Mouse (Mus musculus): ENCODE measurements around the gene Fam229a. TPM values are rescaled to one million over a fixed set of nuclear protein-coding genes. Genes with fewer than 3 reads are reported as not detected.

Fam229a gene
- polyA plus RNA-seq, 1 experiment from 2014 or later = not detected

DNA sequence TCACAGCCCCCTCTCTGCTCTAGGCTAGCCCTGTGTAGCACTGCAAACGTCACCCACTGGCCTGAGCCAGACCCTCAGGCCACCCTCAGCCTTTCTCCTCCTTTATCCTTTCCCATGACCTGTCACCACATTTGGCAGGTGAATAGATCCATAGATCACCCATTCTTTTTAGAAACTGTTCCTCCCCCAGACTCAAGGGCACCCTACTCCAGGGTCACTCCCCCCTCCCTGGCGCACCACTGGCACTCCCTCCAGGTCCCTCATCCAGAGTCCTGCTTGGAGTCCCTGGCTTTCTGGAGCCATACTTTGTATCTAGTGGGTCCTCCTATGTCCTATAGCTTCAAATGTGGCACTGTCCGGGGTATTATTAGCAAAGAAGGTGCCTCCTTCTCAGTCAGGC, 14.5 kb downstream of the Fam229a start:
- WGBS (ENCODE audit: missing documents) = 100% methylated on average over 3 of the region's 3 CpGs
- no peaks in the 10 kb centered on the region for H3K36me3 ChIP-seq (ENCODE audit: inconsistent target)
- no peak overlapping the region for H3K27ac ChIP-seq
- H3K79me2 ChIP-seq (ENCODE audit: inconsistent target) = no peaks in the 10 kb centered on the region
- no peak overlapping the region for H3K4me3 ChIP-seq (ENCODE audit: inconsistent target)

DNA sequence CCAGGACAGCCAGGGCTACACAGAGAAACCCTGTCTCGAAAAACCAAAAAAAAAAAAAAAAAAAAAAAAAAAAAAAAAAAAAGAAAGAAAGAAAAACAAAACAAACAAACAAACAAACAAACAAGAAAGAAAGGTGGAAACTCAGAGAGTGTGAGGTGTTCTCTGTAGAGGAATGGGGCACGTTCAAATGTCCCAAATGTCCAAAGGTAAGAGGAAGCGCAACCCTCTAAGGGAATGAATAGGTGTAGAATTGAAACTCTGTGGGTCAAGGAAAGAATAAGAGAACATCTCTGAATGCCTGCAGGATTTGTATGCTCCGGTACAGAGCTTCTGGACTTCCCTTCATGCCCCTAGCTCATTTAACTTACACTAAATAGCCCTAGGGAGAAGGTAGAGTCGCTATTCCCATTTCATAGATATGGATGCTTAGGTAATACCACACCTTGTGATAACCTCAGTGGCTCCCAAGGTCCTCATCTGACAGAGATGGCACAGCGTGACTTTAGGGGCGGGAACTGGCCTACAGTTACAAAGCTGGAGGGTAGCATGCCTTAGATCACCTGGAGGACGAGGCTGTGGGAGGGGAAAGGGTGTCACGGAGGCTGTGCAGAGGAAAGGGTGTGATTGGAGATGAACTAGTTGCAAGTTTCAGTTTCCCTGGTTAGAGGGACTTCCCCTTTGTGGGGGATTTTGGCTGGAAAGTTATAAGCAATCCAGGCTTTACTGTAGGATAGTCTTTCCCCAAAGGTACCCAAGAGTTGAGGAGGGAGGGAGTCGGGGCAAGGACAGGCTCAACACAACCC, 16.6 kb downstream of the Fam229a start:
- no peak overlapping the region for H3K27ac ChIP-seq
- H3K36me3 ChIP-seq (ENCODE audit: inconsistent target) = no peaks in the 10 kb centered on the region
- 52% methylated on average over 9 of the region's 10 CpGs for WGBS (ENCODE audit: missing documents)
- H3K4me3 ChIP-seq (ENCODE audit: inconsistent target) = no peak overlapping the region
- no peaks in the 10 kb centered on the region for H3K79me2 ChIP-seq (ENCODE audit: inconsistent target)

DNA sequence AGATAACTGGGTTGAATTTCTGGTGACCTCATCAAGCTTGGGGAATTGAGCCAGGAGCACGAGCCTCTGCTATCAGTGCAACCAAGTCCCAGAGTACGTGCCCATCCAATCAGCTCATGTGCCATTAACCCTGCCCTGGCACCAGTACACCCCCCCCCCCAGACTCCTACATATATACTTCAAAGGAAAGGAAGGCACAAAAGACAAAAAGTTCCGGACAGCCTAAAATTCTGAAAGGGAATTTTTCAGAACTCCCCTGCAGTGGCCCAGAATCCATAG, 17.2 kb downstream of the Fam229a start:
- Histone ChIP-seq H3K36me3 (ENCODE audit: inconsistent target) (no peaks in the 10 kb centered on the region), H3K79me2 (ENCODE audit: inconsistent target) (no peaks in the 10 kb centered on the region), H3K4me3 (ENCODE audit: inconsistent target) (no peak overlapping the region), H3K27ac (no peak overlapping the region)
- WGBS (ENCODE audit: missing documents) = 72% methylated on average over 3 of the region's 3 CpGs

DNA sequence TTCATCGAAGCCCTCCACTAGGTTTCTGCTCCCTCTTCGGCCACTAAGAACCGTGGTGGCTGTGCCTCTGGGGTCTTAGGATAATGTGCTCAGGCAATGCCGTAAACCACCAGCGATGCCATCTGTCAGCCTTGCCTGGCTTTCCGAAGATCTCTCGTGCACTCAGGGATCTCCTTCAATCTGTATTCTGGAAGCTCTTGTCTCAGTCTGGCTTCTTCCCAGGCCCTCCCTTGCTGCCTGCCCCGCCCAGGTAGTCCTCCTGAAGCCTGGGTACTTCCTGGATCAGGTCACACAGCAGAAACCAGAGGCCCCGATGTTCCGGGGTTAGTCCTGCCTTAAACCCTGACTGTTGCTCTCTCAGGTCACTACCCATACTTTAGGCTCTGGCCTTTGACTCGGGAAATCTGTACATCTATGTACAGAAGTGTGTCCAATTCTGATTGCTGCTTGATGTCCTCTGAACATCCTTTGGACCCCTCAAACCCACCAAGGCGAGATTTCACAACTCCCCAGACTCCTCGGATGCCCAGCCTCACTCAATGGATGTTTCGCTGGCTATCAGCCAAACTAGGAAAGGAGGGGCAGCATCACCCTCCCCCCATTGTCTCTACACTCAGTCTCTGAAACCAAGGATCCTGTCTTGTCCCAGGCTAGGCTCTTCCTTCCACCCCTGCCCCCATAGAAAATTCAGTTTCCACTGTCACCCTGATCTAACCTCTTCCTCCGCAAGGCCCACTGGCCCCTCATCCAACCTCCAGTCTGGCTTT, 18.0 kb downstream of the Fam229a start:
- H3K4me3 ChIP-seq (ENCODE audit: inconsistent target) = no peak overlapping the region
- 87% methylated on average over 15 of the region's 15 CpGs for WGBS (ENCODE audit: missing documents)

DNA sequence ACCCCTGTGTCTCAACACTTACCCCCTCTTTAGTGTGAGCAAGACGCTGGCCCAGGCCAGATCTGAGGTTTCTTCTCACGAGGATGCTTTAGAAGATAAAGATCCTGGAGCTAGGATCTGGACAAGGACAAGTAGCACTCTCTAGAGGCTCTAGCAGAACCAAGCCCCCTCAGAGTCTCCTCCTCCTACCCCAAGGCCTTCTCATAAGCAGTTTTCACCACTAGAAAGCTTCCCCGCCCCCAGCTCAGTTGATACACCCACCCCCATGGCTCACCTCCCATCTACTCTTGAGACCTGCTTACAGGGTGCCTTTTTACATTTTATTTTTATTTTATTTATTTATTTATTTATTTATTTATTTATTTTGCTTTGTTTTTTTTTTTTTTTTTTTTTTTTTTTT, 18.7 kb downstream of the Fam229a start:
- 93% methylated on average over 3 of the region's 3 CpGs for WGBS (ENCODE audit: missing documents)
- H3K36me3 ChIP-seq (ENCODE audit: inconsistent target) = no peaks in the 10 kb centered on the region
- H3K4me3 ChIP-seq (ENCODE audit: inconsistent target) = no peak overlapping the region
- H3K27ac ChIP-seq = no peak overlapping the region
- peaks cover 1% of the 10 kb centered on the region; the same call in 1 of the 2 replicates for H3K79me2 ChIP-seq (ENCODE audit: inconsistent target)

More for the DNA sequence above, 18.0 kb downstream of the Fam229a start:
- no peaks in the 10 kb centered on the region for H3K79me2 ChIP-seq (ENCODE audit: inconsistent target)
- H3K36me3 ChIP-seq (ENCODE audit: inconsistent target) = no peaks in the 10 kb centered on the region
- no peak overlapping the region for H3K27ac ChIP-seq

DNA sequence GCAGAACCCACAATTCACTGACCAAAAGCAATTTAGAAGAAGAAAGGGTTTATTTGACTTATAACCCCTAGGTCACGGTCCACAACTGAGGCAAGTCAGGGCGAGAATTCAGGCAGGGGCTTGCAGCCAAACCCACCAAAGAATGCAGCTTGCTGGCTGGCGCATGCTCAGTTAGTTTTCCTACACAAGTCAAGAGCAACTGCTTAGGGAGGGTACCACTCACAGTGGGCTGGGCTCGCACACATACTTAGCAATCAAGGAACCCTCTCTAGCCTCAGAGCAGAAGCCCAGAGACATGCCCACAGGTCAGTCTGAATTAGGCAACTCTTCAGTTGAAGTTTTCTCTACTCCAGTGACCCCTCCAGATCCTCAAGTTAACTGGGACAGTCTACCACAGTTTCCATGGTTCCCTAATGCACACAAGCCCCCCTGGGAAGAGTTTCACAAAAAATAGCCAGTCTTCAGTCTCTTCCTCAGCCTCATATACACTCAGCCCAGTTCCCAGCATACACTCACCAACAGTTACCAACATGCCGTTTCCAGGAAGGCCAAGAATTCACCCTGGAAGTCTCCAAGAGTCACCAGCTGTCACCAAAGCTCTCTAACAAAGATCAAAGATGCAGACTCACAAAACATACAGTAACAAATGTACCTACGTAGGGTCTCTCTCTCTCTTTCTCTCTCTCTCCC, 19.9 kb downstream of the Fam229a start:
- WGBS (ENCODE audit: missing documents) = 89% methylated on average over 6 of the region's 6 CpGs
- Histone ChIP-seq H3K27ac (no peak overlapping the region), H3K36me3 (ENCODE audit: inconsistent target) (no peaks in the 10 kb centered on the region), H3K4me3 (ENCODE audit: inconsistent target) (no peak overlapping the region), H3K79me2 (ENCODE audit: inconsistent target) (peaks cover 6% of the 10 kb centered on the region; the same call in 1 of the 2 replicates)

DNA sequence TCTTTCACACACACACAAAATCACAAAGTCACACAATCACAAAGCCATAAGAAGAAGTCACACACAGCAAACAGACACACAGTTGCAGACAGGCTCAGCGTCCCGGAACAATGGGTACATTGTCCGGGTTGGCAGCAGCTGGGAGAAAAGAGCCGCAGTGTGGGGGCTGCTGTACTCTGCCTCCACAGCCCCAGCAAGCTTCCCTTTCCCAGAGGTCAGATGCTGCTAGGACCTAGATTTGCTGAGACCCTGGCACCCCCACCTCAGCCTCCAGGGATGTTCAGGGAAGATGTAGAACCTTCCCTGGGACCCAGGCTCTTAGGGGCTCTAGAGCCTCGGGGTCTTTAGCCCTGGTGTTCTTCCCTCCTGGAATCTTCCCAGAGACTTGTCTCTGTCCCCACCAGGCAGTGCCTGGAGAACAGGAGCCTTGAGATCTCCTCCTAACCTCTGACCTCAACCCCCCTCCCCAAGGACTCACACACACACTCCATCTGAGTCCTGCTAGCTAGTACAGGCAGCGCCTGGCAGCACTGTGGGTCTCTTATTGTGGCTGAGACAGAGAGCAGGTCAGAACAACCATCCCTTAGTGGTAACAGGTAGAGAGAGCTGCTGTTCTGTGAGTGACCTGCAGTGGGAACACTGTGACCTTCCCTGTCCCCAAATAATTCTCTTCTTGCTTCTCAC, 20.6 kb downstream of the Fam229a start:
- 95% methylated on average over 6 of the region's 6 CpGs for WGBS (ENCODE audit: missing documents)
- Histone ChIP-seq H3K36me3 (ENCODE audit: inconsistent target) (0 out of 2 replicates have a peak, but pooled peaks cover 2% of the 10 kb centered on the region), H3K4me3 (ENCODE audit: inconsistent target) (no peak overlapping the region), H3K27ac (no peak overlapping the region), H3K79me2 (ENCODE audit: inconsistent target) (peaks cover 6% of the 10 kb centered on the region; the same call in 1 of the 2 replicates)

DNA sequence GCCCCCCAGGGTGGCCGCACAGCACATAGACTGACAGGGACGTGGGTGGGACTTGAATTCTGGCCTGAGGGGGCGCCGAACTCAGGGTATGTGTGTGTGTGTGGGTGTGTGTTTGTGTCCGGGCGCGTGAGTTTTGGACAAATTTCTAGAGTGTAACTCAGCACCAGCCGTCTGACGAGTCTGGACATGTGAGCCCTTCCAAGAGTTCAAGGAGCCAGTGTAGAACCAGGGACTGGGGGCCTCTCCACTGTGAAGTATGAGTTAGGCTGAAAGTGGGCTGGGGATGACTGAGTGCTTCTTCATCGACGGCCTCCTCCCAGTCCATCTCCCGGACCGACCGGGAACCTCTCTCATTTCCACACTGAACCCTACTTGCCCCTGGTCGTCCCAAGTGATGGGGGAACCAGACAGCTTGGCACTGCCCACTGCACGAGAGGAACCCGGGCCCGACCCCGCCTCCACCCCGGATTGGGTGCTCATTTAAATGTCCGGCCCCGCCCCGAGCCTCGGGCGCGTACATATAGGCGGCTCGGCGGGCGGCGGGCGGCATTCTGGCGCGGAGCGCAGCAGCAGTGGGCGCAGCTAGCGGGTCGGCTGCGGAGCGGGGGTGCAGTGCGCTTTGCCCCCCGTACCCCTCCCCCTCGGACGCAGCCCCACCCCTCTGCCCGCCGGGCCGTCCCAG, 22.2 kb downstream of the Fam229a start, which contains the start of gene Marcksl1:
Gene Marcksl1 (plus strand): TSS at position 496 of the 682 bp plus-strand sequence.
- Histone ChIP-seq H3K79me2 (ENCODE audit: inconsistent target) (peaks cover 6% of the 10 kb centered on the region; the same call in 1 of the 2 replicates), H3K36me3 (ENCODE audit: inconsistent target) (peaks cover 11% of the 10 kb centered on the region; the same call in 1 of the 2 replicates), H3K27ac (no peak within 1 kb of the TSS), H3K4me3 (ENCODE audit: inconsistent target) (no peak within 1 kb of the TSS; the same call in 1 of the 2 replicates)
- WGBS (ENCODE audit: missing documents) = 17% methylated on average over 40 of the region's 47 CpGs

DNA sequence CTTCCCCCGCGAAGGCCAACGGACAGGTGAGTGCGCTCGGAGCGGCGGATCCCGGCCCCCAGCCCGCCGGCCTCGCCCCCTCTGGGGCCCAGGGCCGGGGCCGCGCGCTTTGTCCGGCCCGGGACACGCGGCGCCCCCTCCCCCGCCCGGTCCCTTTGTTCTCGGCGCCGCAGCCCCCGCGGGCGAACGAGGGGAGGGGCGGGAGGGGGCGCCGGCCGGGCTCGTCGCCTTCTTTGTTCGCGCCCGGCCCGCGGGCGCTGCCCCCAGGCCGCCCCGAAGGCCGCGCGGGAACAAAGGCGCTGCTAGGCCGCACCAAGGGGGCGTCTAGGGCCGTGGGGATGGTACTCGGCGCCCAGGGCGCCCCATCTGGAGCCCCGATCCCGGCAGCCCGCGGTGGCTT, 22.9 kb downstream of the Fam229a start:
- Histone ChIP-seq H3K79me2 (ENCODE audit: inconsistent target) (peaks cover 6% of the 10 kb centered on the region; the same call in 1 of the 2 replicates), H3K4me3 (ENCODE audit: inconsistent target) (no peak overlapping the region; the same call in 1 of the 2 replicates), H3K36me3 (ENCODE audit: inconsistent target) (peaks cover 18% of the 10 kb centered on the region; the same call in 1 of the 2 replicates), H3K27ac (no peak overlapping the region)
- 2% methylated on average over 38 of the region's 57 CpGs for WGBS (ENCODE audit: missing documents)

DNA sequence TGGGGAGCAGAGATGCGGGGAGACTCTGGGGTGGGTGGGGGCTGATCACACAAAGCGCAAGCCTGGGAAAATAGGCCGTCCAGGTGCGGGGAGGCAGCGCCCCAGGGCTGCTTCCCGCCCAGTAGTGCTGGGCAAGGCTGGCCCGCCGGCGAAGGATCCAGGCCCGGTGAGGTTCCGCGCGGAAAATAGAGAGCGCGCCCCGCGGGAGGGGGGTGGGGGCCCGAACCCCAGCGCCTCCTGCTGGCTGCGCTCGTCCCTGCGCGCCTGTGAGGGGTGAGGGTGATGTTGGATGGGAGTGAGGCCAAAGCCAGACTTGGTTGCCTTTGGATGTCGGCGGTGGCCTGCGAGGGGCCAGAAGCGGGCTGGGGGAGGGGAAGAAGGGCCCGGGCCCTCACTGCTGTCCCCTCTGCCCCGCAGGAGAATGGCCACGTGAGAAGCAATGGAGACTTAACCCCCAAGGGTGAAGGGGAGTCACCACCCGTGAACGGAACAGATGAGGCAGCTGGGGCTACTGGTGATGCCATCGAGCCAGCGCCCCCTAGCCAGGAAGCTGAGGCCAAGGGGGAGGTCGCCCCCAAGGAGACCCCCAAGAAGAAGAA, 23.4 kb downstream of the Fam229a start:
- WGBS (ENCODE audit: missing documents) = 5% methylated on average over 32 of the region's 35 CpGs
- no peak overlapping the region for H3K27ac ChIP-seq
- no peak overlapping the region; the same call in 1 of the 2 replicates for H3K4me3 ChIP-seq (ENCODE audit: inconsistent target)

DNA sequence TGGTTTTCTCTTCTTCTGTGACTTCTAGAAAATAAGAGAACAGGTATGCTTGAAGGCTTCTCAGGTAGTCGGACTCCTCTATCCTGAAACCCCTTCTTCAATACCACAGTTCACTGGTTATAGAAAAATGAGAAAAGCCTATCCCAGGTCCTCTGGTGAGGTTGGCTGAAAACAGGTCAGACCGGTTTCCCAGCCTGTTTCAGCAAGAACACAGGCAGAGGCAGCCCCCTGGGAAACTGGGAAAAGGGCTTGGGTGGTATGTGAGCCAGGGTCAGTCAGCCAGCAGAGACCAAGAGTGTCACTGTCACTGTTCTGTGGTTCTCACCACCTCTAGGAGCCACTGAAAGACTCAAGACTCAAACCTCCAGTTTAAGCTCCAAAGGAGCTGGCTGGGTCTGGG, 25.9 kb downstream of the Fam229a start:
- Histone ChIP-seq H3K79me2 (ENCODE audit: inconsistent target) (peaks cover 6% of the 10 kb centered on the region; the same call in 1 of the 2 replicates), H3K4me3 (ENCODE audit: inconsistent target) (no peak overlapping the region), H3K36me3 (ENCODE audit: inconsistent target) (peaks cover 36% of the 10 kb centered on the region), H3K27ac (no peak overlapping the region)
- 89% methylated on average over 2 of the region's 2 CpGs for WGBS (ENCODE audit: missing documents)

More for the DNA sequence above, 23.4 kb downstream of the Fam229a start:
- Histone ChIP-seq H3K79me2 (ENCODE audit: inconsistent target) (peaks cover 6% of the 10 kb centered on the region; the same call in 1 of the 2 replicates), H3K36me3 (ENCODE audit: inconsistent target) (peaks cover 19% of the 10 kb centered on the region; the same call in 1 of the 2 replicates)

DNA sequence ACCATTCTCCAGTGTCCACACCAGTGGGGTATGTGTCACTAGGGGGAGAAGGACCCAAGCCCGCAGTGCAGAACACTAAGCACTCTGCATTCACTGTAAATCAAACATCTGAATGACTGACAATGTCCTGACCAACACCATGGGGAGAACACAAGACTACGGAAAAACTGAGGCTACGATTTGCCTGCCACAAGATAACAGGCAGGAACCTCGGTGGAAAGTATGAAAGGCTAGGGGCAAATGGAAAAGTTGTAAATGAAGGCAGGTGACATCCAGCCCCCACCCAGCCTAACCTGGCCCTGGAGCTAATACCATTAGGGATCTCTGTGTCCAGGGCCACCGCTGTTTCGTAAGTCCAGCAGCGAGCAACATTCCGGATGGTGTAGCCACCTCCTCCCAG, 27.5 kb downstream of the Fam229a start:
- Histone ChIP-seq H3K36me3 (ENCODE audit: inconsistent target) (peaks cover 51% of the 10 kb centered on the region), H3K4me3 (ENCODE audit: inconsistent target) (no peak overlapping the region), H3K27ac (no peak overlapping the region), H3K79me2 (ENCODE audit: inconsistent target) (peaks cover 6% of the 10 kb centered on the region; the same call in 1 of the 2 replicates)
- 93% methylated on average over 8 of the region's 8 CpGs for WGBS (ENCODE audit: missing documents)

DNA sequence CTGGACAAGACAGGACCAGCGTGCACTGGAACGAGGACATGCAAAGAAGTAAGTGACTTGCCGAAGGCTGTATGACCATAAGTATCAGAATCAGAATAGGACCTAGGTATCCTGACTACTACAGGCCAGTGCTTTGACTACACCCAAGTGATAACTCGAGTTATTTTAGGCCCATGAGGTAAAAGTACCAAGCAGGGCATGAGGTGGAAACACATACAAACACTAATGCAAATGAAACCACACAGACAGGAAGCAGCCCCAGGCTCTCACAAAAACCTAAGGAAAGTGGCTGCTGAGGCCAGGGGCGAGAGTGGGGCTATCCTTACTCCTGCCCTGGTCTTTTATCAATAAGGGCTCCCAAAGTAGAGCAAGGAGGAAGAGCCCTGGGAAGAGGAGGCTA, 34.3 kb downstream of the Fam229a start:
- peaks cover 64% of the 10 kb centered on the region for H3K36me3 ChIP-seq (ENCODE audit: inconsistent target)
- H3K27ac ChIP-seq = no peak overlapping the region
- H3K79me2 ChIP-seq (ENCODE audit: inconsistent target) = no peaks in the 10 kb centered on the region; the same call in 1 of the 2 replicates
- 86% methylated on average over 5 of the region's 5 CpGs for WGBS (ENCODE audit: missing documents)
- H3K4me3 ChIP-seq (ENCODE audit: inconsistent target) = no peak overlapping the region

Measured in macrophage (primary cell).